Mouse (Mus musculus) lung, adult 2 months (tissue): Measurements from ENCODE around the gene Lasp1. TPM values are rescaled to one million over a fixed set of nuclear protein-coding genes. Genes with fewer than 3 reads are reported as not detected.
A peak's percentile ranks its signal among the peaks of the same experiment; 100 is the strongest.
"Not testable (repeated sequence)": the region's sequence is repeated elsewhere in the genome, so short reads cannot be mapped to it uniquely, and the experiment has no call there.

ENCODE experiments used
- DNase-seq: peaks from one replicate; pipeline ENCODE4 v3.0.0; 2022
- H3K4me1 ChIP-seq: fragments of 200-500 bp; 2 replicates; pipeline ENCODE4 v1.6.1; 2011; ENCODE audit warnings: low read length; ENCODE audit not compliant: control insufficient read depth, insufficient read depth
- H3K4me3 ChIP-seq: fragments of 200-500 bp; replicated peaks from 2 replicates; pipeline ENCODE3; 2011; ENCODE audit warnings: low read depth, mild to moderate bottlenecking, control low read depth, low read length; ENCODE audit errors: extremely low read depth
- CTCF ChIP-seq: fragments of 200-500 bp; IDR thresholded peaks from 2 replicates; pipeline ENCODE4 v1.5.1; 2011; ENCODE audit warnings: mild to moderate bottlenecking, low read length, control low read depth; ENCODE audit not compliant: insufficient read depth
- POLR2A ChIP-seq: fragments of 200-500 bp; IDR thresholded peaks from 2 replicates; pipeline ENCODE4 v1.6.1; 2011; ENCODE audit warnings: low read depth, mild to moderate bottlenecking, control low read depth, low read length, borderline replicate concordance; ENCODE audit errors: extremely low read depth
- WGBS: fragments of 180-500 bp; shearing (Covaris S2); methylation state at CpG from one replicate; pipeline ENCODE4 v1.1.7; 2018; 5-methylcytosine and 5-hydroxymethylcytosine counted together
- polyA plus RNA-seq: library from polyadenylated mRNA; depleted of rRNA; stranded (reverse); fragments of >200 nt; gene quantifications from 2 replicates; pipeline ENCODE4 v1.2.3, GENCODE M21; 2012

Gene Lasp1
- polyA plus RNA-seq, 1 experiment = 137 TPM

- no peak for TF ChIP-seq POLR2A
- no peak for TF ChIP-seq CTCF
- DNase-seq = no peak
- WGBS = 81% methylated on average over 5 of the region's 5 CpGs
- Histone ChIP-seq H3K4me3 (no peak overlapping the region), H3K4me1 (no peaks in the 10 kb centered on the region)
Measured at GRCm38 (mm10) chr11:97789727-97790126, 9.1 kb upstream of the Lasp1 start.

- H3K4me1 ChIP-seq, DNase-seq, H3K4me3 ChIP-seq: not testable (repeated sequence)
- WGBS = 78% methylated on average over 2 of the region's 2 CpGs
Measured at GRCm38 (mm10) chr11:97790778-97791438, 7.9 kb upstream of the Lasp1 start.

- 3% methylated on average over 2 of the region's 2 CpGs for WGBS
- H3K4me1 ChIP-seq = no peaks in the 10 kb centered on the region
- H3K4me3 ChIP-seq = no peak overlapping the region
- no peak for DNase-seq
- TF ChIP-seq CTCF (no peak), POLR2A (no peak)
Measured at GRCm38 (mm10) chr11:97793165-97793564, 5.6 kb upstream of the Lasp1 start.

- Histone ChIP-seq H3K4me3 (no peak overlapping the region), H3K4me1 (peaks cover 6% of the 10 kb centered on the region; the same call in 1 of the 2 replicates)
- 4% methylated on average over 6 of the region's 6 CpGs for WGBS
- DNase-seq = peak; percentile 64
- TF ChIP-seq POLR2A (no peak), CTCF (no peak)
Measured at GRCm38 (mm10) chr11:97796910-97797309, 1.9 kb upstream of the Lasp1 start.

GRCm38 (mm10) chr11:97797369-97798082 lies 1.3 kb upstream of the Lasp1 start:
- Histone ChIP-seq H3K4me3 (no peak overlapping the region), H3K4me1 (peaks cover 8% of the 10 kb centered on the region; the same call in 1 of the 2 replicates)
- DNase-seq = no peak
- TF ChIP-seq CTCF (no peak), POLR2A (no peak)
- WGBS = 69% methylated on average over 15 of the region's 15 CpGs

GRCm38 (mm10) chr11:97798083-97798435 lies 741 bp upstream of the Lasp1 start:
- TF ChIP-seq CTCF (no peak), POLR2A (no peak)
- DNase-seq = no peak
- Histone ChIP-seq H3K4me3 (no peak overlapping the region), H3K4me1 (peaks cover 8% of the 10 kb centered on the region; the same call in 1 of the 2 replicates)
- 64% methylated on average over 8 of the region's 8 CpGs for WGBS

- Histone ChIP-seq H3K4me1 (peaks cover 16% of the 10 kb centered on the region), H3K4me3 (peak overlapping the region; percentile 99)
- TF ChIP-seq POLR2A (peak; percentile 89), CTCF (no peak)
- under 1% methylated on average over 62 of the region's 71 CpGs for WGBS
- peak; percentile 89 for DNase-seq
Measured at GRCm38 (mm10) chr11:97799146-97799993, 570 bp downstream of the Lasp1 start.

- DNase-seq = no peak
Measured at GRCm38 (mm10) chr11:97799994-97800690, 1.3 kb downstream of the Lasp1 start.

GRCm38 (mm10) chr11:97800691-97801408 lies 2.0 kb downstream of the Lasp1 start:
- DNase-seq = peak; percentile 44
- TF ChIP-seq POLR2A = no peak
- no peak for TF ChIP-seq CTCF
- 3% methylated on average over 17 of the region's 17 CpGs for WGBS
- peaks cover 28% of the 10 kb centered on the region for H3K4me1 ChIP-seq
- H3K4me3 ChIP-seq = peak overlapping the region; percentile 99

More at GRCm38 (mm10) chr11:97799994-97800690, 1.3 kb downstream of the Lasp1 start:
- peaks cover 21% of the 10 kb centered on the region for H3K4me1 ChIP-seq
- H3K4me3 ChIP-seq = peak overlapping the region; percentile 99
- WGBS = 0% methylated on average over 33 of the region's 43 CpGs
- TF ChIP-seq CTCF = no peak
- peak; percentile 71; the same call in 1 of the 2 replicates for TF ChIP-seq POLR2A
